Mouse (Mus musculus): ENCODE results near the gene Commd7. TPM values are rescaled to one million over a fixed set of nuclear protein-coding genes. Genes with fewer than 3 reads are reported as not detected.

Gene Commd7
- polyA plus RNA-seq, 1 experiment from 2014 or later = 75.0 TPM

DNA sequence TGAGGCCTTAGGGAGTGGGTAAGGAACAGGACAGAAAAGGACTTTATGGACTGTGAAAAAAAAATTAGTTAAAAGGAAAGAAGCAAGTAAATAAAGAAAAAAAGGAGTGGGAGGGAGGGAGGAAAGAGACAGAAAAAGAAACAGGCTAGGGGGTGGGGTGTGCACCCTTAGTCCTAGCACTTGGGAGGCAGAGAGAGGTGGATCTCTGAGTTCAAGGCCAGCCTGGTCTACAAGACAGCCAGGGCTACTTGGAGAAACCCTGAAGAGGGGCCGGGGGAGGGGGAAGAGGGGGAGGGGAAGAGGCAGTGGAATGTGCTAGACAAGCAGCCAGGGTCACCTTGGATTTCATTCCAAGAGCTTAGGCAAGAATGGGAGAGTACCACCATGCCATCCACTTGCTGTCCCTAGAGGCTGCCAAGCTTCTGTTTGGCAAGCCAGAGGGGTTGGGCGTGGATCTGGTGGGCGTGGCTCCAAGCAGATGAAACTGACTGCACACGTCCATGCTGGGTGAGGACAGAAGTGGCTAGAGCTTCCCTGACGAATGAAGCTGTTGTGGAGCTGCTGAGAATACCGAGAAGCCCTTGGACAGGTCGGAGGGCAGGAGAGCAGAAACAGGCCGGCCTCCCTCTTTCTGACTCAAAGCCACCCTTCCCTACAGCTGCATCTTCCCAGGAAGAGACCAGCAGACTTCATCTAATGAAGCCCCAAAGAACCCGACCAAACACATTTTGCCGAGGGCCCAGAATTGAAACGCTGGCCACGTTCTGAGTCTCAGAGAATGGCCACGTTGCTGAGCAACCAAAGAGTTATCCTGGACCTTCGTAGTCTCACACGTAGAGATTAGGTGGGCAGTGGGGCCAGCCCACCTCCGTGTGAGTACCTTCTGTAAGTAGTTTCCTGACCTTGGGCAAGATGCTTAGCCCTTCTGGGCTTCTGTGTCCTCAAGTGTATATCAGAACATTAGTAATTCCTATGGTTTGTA lies 31.6 kb downstream of the Commd7 start:
- no peaks in the 10 kb centered on the region; the same call in 1 of the 2 replicates for H3K4me1 ChIP-seq (ENCODE audit: control insufficient read depth, insufficient read depth, low read length)
- 53% methylated on average over 16 of the region's 16 CpGs for WGBS

DNA sequence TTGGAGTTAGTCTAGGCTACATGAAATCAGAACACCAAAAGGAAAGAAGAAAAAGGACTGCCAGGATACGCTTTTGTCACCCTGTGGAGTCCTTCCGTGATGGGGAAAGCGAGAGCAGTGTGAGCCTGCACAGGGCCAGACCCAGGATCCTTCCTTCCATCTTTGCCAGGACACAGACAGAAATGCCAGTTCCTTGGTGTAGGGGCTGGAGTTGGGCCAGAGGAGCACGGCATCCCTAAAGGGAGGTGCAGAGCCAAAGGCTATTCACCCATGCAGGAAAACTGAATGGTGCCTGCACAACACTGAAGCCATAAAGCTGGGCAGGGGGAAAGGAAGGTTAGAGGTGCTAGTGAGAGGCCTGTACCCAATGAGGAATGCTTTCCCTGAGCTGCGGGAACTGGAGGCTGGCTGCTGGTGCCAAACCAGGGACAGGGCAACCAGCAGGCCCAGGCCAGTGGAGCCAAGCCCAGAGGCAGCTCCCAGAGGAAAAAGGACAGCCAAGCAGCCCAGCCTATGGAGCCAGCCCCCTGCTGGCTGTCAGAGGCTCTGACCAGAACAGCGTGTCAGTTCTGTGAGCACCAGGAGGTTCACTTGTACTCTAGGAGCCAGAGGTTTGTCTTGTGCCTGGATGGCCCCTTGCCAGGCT lies 32.4 kb downstream of the Commd7 start:
- peak; percentile 79; the same call in 1 of the 2 replicates for ATAC-seq (ENCODE audit: insufficient read depth, low FRiP score)
- no peaks in the 10 kb centered on the region for H3K27me3 ChIP-seq (ENCODE audit: control insufficient read depth, insufficient read depth, low read length)
- no peaks in the 10 kb centered on the region for H3K9me3 ChIP-seq (replicated peaks; ENCODE audit: control insufficient read depth, low read length)
- H3K9ac ChIP-seq (ENCODE audit: low read length) = no peak overlapping the region
- WGBS = 68% methylated on average over 6 of the region's 6 CpGs
- H3K4me2 ChIP-seq (ENCODE audit: low read depth, low read length) = no peak overlapping the region
- H3K4me1 ChIP-seq (ENCODE audit: control insufficient read depth, insufficient read depth, low read length) = no peaks in the 10 kb centered on the region; the same call in 1 of the 2 replicates
- H3K4me3 ChIP-seq (replicated peaks; ENCODE audit: low read length) = no peak overlapping the region
- H3K36me3 ChIP-seq (ENCODE audit: control insufficient read depth, insufficient read depth, low read length) = no peaks in the 10 kb centered on the region
- no peak overlapping the region for H3K27ac ChIP-seq (ENCODE audit: low read length)

More for the DNA sequence above, 31.6 kb downstream of the Commd7 start:
- H3K9me3 ChIP-seq (replicated peaks; ENCODE audit: control insufficient read depth, low read length) = no peaks in the 10 kb centered on the region
- H3K9ac ChIP-seq (ENCODE audit: low read length) = no peak overlapping the region
- no peak overlapping the region for H3K4me2 ChIP-seq (ENCODE audit: low read depth, low read length)
- H3K27me3 ChIP-seq (ENCODE audit: control insufficient read depth, insufficient read depth, low read length) = no peaks in the 10 kb centered on the region
- no peak overlapping the region for H3K4me3 ChIP-seq (replicated peaks; ENCODE audit: low read length)
- H3K36me3 ChIP-seq (ENCODE audit: control insufficient read depth, insufficient read depth, low read length) = no peaks in the 10 kb centered on the region
- H3K27ac ChIP-seq (ENCODE audit: low read length) = no peak overlapping the region
- peak; percentile 19; the same call in 1 of the 2 replicates for ATAC-seq (ENCODE audit: insufficient read depth, low FRiP score)

DNA sequence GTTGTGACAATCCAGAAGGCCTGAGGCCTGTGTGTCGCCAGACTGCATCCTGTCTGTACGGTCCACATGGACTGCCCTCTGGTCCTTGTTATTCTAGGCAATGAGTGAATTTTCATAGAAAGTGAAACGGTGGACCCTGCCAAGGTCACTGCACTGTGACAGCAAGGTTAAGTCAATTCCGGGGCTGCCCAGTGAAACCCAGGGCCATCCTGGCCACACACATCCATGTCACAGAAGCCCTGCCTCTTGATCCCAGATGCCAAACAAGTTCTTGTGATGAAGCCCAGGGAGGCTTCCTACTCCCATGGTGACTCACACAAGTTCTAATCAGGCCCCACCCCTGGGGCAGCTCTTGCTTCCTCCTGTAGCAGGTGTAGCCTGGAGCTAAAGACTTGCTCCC lies 35.0 kb downstream of the Commd7 start:
- peak; percentile 67; the same call in 1 of the 2 replicates for ATAC-seq (ENCODE audit: insufficient read depth, low FRiP score)
- Histone ChIP-seq H3K27ac (ENCODE audit: low read length) (no peak overlapping the region), H3K27me3 (ENCODE audit: control insufficient read depth, insufficient read depth, low read length) (no peaks in the 10 kb centered on the region), H3K36me3 (ENCODE audit: control insufficient read depth, insufficient read depth, low read length) (no peaks in the 10 kb centered on the region), H3K9me3 (replicated peaks; ENCODE audit: control insufficient read depth, low read length) (no peaks in the 10 kb centered on the region), H3K4me1 (ENCODE audit: control insufficient read depth, insufficient read depth, low read length) (peaks cover 3% of the 10 kb centered on the region), H3K9ac (ENCODE audit: low read length) (no peak overlapping the region), H3K4me2 (ENCODE audit: low read depth, low read length) (no peak overlapping the region), H3K4me3 (replicated peaks; ENCODE audit: low read length) (no peak overlapping the region)
- 72% methylated on average over 4 of the region's 4 CpGs for whole genome bisulfite sequencing

DNA sequence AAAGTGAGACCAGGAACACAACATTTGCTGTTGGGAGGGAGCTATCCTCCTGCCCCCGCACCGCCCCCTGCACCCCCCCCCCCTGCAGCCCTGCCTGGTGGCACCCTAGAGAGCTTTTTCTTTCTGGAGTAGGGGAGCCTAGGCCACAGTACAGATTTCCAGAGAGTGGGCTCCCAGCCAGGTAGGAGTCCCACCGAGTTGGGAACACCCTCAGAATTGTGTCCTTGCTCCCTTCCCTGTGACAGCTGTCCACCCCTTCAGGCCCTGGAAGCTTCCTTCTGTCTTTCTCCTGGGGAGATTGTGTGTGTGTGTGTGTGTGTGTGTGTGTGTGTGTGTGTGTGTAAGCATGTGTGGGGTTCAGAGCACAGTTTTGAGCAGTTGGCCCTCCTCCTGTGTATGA lies 35.6 kb downstream of the Commd7 start:
- H3K27ac ChIP-seq (ENCODE audit: low read length) = no peak overlapping the region
- H3K4me3 ChIP-seq (replicated peaks; ENCODE audit: low read length) = no peak overlapping the region
- no peak overlapping the region for H3K4me2 ChIP-seq (ENCODE audit: low read depth, low read length)
- WGBS = 69% methylated on average over 3 of the region's 3 CpGs
- no peaks in the 10 kb centered on the region for H3K27me3 ChIP-seq (ENCODE audit: control insufficient read depth, insufficient read depth, low read length)
- peaks cover 3% of the 10 kb centered on the region for H3K4me1 ChIP-seq (ENCODE audit: control insufficient read depth, insufficient read depth, low read length)
- no peaks in the 10 kb centered on the region for H3K9me3 ChIP-seq (replicated peaks; ENCODE audit: control insufficient read depth, low read length)
- H3K9ac ChIP-seq (ENCODE audit: low read length) = no peak overlapping the region
- no peak for ATAC-seq (ENCODE audit: insufficient read depth, low FRiP score)
- no peaks in the 10 kb centered on the region for H3K36me3 ChIP-seq (ENCODE audit: control insufficient read depth, insufficient read depth, low read length)

DNA sequence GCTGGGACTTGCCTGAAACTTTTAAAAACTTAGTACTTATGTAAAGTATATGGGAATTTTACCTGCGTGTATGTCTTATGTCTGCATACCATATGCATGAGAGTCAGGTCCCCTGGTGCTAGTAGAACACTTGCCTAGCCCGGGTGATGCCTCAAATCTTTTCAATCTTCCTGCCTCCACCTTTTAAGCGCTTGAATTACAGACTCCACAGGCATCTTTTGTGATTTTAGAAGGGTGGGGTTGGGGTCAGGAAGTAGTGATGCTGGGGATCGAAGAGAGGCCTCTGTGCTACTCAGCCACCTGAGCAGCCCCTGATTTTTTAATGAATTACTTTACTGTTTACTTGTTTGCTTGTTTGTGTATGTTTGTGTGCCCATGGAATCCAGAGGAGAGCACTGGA lies 37.6 kb downstream of the Commd7 start:
- H3K27me3 ChIP-seq (ENCODE audit: control insufficient read depth, insufficient read depth, low read length) = no peaks in the 10 kb centered on the region
- WGBS = 58% methylated on average over 4 of the region's 4 CpGs
- peaks cover 3% of the 10 kb centered on the region; the same call in 1 of the 2 replicates for H3K4me1 ChIP-seq (ENCODE audit: control insufficient read depth, insufficient read depth, low read length)
- H3K4me3 ChIP-seq (replicated peaks; ENCODE audit: low read length) = no peak overlapping the region
- no peaks in the 10 kb centered on the region for H3K36me3 ChIP-seq (ENCODE audit: control insufficient read depth, insufficient read depth, low read length)
- no peak overlapping the region for H3K4me2 ChIP-seq (ENCODE audit: low read depth, low read length)
- H3K9me3 ChIP-seq (replicated peaks; ENCODE audit: control insufficient read depth, low read length) = no peaks in the 10 kb centered on the region
- no peak for ATAC-seq (ENCODE audit: insufficient read depth, low FRiP score)
- H3K9ac ChIP-seq (ENCODE audit: low read length) = no peak overlapping the region
- no peak overlapping the region for H3K27ac ChIP-seq (ENCODE audit: low read length)

DNA sequence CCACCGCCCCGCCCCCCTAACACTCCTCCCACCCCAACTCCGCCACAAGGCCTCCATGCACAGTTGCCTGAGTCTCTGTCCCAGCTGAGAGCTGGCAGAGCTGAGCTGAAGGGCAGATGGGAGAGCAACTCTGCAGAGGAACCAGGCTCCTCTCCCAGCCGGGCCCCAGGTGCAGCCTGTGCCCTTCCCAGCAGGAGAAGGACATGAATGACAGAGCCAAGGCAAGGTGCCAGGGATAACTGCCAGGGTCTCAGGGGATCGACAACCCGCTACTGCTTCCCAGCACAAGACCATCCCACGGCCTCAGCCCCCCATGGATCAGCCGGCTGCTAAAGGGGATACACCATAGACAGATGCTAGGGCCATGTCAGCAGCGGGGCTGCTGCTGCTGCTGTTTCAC lies 39.4 kb downstream of the Commd7 start:
- no peak for ATAC-seq (ENCODE audit: insufficient read depth, low FRiP score)
- Histone ChIP-seq H3K4me3 (replicated peaks; ENCODE audit: low read length) (no peak overlapping the region), H3K27ac (ENCODE audit: low read length) (no peak overlapping the region), H3K9ac (ENCODE audit: low read length) (0 out of 2 replicates have a peak overlapping the region, but pooled peaks have one; percentile 25), H3K4me1 (ENCODE audit: control insufficient read depth, insufficient read depth, low read length) (peaks cover 3% of the 10 kb centered on the region; the same call in 1 of the 2 replicates), H3K27me3 (ENCODE audit: control insufficient read depth, insufficient read depth, low read length) (no peaks in the 10 kb centered on the region), H3K4me2 (ENCODE audit: low read depth, low read length) (no peak overlapping the region), H3K36me3 (ENCODE audit: control insufficient read depth, insufficient read depth, low read length) (no peaks in the 10 kb centered on the region), H3K9me3 (replicated peaks; ENCODE audit: control insufficient read depth, low read length) (no peaks in the 10 kb centered on the region)
- 57% methylated on average over 9 of the region's 9 CpGs for WGBS

DNA sequence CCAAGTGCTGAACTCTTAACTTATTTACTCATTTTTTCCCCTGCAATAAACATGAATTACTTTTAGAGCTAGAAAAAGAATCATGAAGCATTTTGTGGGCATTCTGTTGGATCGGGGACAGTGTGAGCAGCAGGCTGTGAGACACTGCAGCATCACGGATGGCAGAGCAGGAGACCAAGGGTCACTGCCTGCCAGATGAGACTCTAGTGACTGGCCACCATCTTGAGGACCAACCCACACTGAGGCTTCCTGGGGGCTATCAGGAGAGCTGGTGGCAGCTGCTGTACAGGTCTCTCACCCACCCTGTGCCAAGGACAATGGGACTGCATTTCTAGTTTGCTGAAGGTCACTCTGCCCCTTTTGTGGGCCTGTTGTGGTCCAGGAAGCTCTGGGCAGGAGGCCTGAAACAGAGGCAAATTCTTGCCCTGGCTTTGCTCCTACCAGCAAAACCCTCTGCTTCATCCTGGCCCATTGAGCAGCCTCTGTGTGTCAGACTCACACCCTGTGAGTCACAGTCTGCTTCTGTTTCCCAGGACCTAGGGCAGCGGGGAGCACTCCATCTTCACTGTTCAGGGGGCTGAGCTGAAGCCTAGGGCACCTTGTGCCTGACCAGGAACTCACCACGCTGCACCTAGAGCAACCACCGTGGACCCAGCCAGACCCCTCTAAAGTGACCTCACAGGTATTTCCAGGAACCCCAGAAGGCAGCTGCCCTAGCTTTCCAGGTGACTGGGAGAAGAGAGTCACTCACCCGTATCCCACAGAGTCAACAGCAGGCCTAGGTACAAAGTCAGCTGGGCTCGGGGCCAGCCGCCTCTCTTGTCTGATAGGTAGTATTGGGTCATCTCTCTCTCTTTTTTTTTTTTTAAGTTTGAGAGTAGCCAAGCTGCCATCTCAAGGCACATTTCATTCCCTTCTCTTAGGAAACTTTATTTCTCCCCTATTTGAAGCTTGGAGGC lies 40.2 kb downstream of the Commd7 start:
- Histone ChIP-seq H3K9me3 (replicated peaks; ENCODE audit: control insufficient read depth, low read length) (no peaks in the 10 kb centered on the region), H3K4me2 (ENCODE audit: low read depth, low read length) (no peak overlapping the region), H3K9ac (ENCODE audit: low read length) (no peak overlapping the region), H3K4me1 (ENCODE audit: control insufficient read depth, insufficient read depth, low read length) (peaks cover 3% of the 10 kb centered on the region; the same call in 1 of the 2 replicates), H3K27ac (ENCODE audit: low read length) (peak overlapping the region; percentile 55), H3K27me3 (ENCODE audit: control insufficient read depth, insufficient read depth, low read length) (no peaks in the 10 kb centered on the region), H3K36me3 (ENCODE audit: control insufficient read depth, insufficient read depth, low read length) (no peaks in the 10 kb centered on the region), H3K4me3 (replicated peaks; ENCODE audit: low read length) (no peak overlapping the region)
- 54% methylated on average over 8 of the region's 8 CpGs for WGBS
- peak; percentile 83 for ATAC-seq (ENCODE audit: insufficient read depth, low FRiP score)

DNA sequence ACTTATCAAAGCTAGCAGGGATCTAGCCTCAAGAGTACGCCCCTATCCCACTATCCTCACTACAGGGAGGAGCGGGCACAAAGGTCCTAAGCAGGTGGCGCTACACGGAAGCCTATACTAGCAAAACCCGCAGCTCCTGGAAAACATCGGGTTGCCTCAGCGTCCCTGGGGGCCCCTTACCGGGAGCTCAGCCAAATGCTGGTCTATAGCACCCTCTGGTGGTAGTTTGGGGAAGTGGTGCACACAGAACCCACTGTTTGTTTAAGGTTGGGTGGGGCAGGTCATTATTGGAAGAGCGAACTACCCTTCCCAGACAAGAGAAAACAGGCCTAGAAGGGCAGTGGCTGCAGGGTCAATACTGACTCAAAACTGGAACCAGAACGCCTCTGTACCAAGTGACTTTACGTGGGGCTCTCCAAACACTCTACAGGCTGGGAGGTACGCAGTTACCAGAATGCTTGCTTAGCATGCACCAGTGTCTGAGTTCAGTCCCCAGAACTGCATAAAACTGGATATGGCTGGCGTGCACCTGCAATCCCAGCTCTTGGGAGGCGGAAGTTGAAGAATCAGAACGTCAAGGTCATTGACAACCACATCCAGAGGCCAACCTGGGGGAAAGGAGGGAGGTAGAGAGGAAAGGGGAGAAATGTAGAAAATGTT lies 45.9 kb downstream of the Commd7 start:
- peak overlapping the region; percentile 19; the same call in 1 of the 2 replicates for H3K4me3 ChIP-seq (replicated peaks; ENCODE audit: low read length)
- H3K27ac ChIP-seq (ENCODE audit: low read length) = no peak overlapping the region
- peak overlapping the region; percentile 51 for H3K4me2 ChIP-seq (ENCODE audit: low read depth, low read length)
- H3K27me3 ChIP-seq (ENCODE audit: control insufficient read depth, insufficient read depth, low read length) = no peaks in the 10 kb centered on the region
- peaks cover 9% of the 10 kb centered on the region for H3K4me1 ChIP-seq (ENCODE audit: control insufficient read depth, insufficient read depth, low read length)
- H3K36me3 ChIP-seq (ENCODE audit: control insufficient read depth, insufficient read depth, low read length) = no peaks in the 10 kb centered on the region
- no peaks in the 10 kb centered on the region for H3K9me3 ChIP-seq (replicated peaks; ENCODE audit: control insufficient read depth, low read length)
- H3K9ac ChIP-seq (ENCODE audit: low read length) = peak overlapping the region; percentile 35; the same call in 1 of the 2 replicates
- 8% methylated on average over 15 of the region's 15 CpGs for WGBS
- peak; percentile 69 for ATAC-seq (ENCODE audit: insufficient read depth, low FRiP score)

Data from stomach, embryonic 16.5 days (tissue).